Mouse (Mus musculus): ENCODE results near the gene Mphosph10. TPM values are rescaled to one million over a fixed set of nuclear protein-coding genes. Genes with fewer than 3 reads are reported as not detected.

The Mphosph10 gene
- polyA plus RNA-seq, 1 experiment: 0.09 TPM

- TF ChIP-seq POLR2A (IDR thresholded peaks at IDR 0.05; ENCODE audit: low read depth, low read length) (no peak), CTCF (IDR thresholded peaks at IDR 0.05; ENCODE audit: extremely low read depth, insufficient read length, insufficient replicate concordance, low read depth, low read length) (peak; percentile 77; the same call in 1 of the 2 replicates)
- Histone ChIP-seq H3K36me3 (ENCODE audit: control insufficient read depth, insufficient read depth, low read length) (peaks cover 17% of the 10 kb centered on the region), H3K27ac (ENCODE audit: insufficient read depth, low read depth, low read length) (no peak overlapping the region), H3K4me1 (ENCODE audit: control insufficient read depth, insufficient read depth, insufficient read length, low read length) (no peaks in the 10 kb centered on the region), H3K4me3 (ENCODE audit: low read depth, low read length) (no peak overlapping the region), H3K27me3 (ENCODE audit: control insufficient read depth, insufficient read depth, low read length) (no peaks in the 10 kb centered on the region)
- 14% methylated on average over 1 of the region's 1 CpGs for WGBS
Observed at GRCm38 (mm10) chr7:64326892-64327291, 65.2 kb downstream of the Mphosph10 start.

Other genes with a start within 250 kb of the Mphosph10 start
- gene Trpm1, start 238.4 kb downstream of the Mphosph10 start, polyA plus RNA-seq (2012; rRNA removed): 0.05 TPM in 1 of 2 replicates, not detected in the other
- 1.5 and 2.0 TPM in 2 replicates for gene Mtmr10, start 104.6 kb downstream of the Mphosph10 start, polyA plus RNA-seq (2012; rRNA removed)
- 0.67 and 1.2 TPM in 2 replicates for gene Fan1, start 18.2 kb downstream of the Mphosph10 start, polyA plus RNA-seq (2012; rRNA removed)
- gene Mcee, start 339 bp upstream of the Mphosph10 start, polyA plus RNA-seq (2012; rRNA removed): 9.5 and 10.6 TPM in 2 replicates
- 0.99 and 3.0 TPM in 2 replicates for gene Apba2, start 109.4 kb upstream of the Mphosph10 start, polyA plus RNA-seq (2012; rRNA removed)